Mouse (Mus musculus): Measurements from ENCODE around the gene Inmt. TPM values are rescaled to one million over a fixed set of nuclear protein-coding genes. Genes with fewer than 3 reads are reported as not detected.

Gene Inmt
- 0.14 TPM in 1 of 2 replicates, not detected in the other for polyA plus RNA-seq (2012; rRNA removed)

DNA sequence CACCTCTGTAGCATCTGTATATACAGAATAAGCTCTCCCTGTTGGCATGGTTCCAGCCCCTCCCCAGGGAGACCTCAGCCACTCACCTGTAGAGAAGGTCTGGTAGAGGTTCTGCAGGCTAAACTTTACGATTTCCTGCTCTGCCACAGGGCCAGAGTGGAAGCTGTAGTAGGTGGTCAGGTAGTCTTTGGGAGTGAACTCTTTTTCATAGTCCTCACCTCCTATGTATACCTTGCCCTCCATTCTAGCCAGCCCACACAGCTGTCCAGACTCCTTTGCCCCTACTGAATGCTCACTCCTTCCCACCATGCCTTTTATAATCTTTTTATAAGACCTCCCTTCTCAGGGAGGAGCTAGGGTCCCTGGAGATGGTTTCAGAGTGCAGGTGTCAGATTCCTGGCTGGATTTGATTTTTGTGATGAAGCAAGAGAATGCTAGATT, at the start of gene Inmt:
Gene Inmt, minus strand, starts transcription at position 303 of the 441 bp plus-strand sequence.

DNA sequence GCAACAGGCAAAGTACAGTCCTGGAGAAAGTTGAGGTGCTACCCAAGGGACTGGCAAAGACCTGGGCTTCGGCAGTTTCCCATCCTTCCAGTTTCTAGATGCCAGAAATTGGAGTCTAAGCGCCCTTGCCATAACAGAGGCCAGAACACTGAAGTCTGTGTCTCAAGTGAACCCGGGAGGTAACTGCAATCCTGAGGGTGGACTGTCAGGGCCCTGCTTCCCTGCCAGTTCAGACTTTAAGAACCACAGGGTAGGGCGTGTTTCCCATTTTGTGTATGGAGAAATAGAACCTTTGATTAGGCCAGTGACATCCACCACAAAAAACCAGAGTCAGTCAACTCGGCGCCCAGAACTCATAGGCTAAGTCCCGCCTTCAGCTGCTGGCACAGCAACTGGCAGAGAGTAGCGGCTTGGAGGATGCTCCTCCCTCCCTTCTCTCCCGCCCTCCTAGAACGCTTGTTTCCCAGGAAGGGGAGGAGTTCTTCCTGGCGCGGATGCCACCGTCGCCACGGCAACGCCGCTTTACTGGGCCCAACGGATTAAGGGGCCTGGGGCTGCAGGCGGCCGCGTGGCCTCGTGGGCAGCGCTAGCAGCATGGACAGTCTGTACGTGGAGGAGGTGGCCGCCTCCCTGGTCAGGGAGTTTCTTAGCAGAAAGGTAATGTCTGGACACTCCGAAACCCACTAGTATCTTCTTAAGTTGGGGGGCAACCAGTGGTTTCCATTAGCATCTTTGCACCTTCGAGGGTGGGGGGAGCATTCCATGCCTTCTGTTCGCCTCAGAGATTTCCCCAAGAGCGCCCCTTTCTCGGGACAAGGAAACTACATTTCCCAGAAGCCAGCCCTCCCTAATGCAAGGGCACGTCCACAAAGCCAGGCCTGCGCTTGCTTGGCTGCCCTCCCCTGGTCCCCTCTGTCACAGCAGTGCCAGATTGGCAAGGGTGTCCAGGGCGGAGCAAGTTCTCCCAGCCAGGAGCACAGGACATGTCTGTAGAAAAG, 28.4 kb upstream of the Inmt start, which contains the start of gene Mindy4:
Gene Mindy4, plus strand, starts transcription at position 471 of the 998 bp plus-strand sequence.

DNA sequence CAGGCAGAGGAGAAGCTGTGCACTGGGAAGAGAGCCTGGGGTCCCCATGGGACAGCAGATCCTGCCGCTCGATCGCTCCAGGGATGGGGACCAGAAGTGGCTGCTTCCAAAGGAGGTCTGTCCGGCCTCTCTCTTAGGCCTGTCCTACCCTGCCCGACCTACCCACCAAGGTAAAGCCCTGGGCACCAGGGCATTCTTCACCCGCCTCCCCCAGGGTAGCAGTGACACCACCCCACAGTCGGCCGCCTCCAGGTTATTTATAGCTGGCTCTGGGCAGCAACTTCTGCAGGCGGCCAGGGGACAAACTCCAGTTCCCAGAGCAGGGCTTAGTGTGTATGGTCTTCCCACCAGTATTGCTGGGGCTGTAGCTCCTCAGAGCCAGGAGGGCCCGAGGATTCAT, 42.0 kb downstream of the Inmt start, which contains the start of gene Crhr2:
Gene Crhr2, minus strand, starts transcription at position 223 of the 400 bp plus-strand sequence.

Other genes starting within 250 kb of the Inmt start
- 3.9 and 4.8 TPM in 2 replicates for gene Nod1, start 202.4 kb downstream of the Inmt start, polyA plus RNA-seq (2012; rRNA removed)
- 6.3 and 7.3 TPM in 2 replicates for gene Ggct, start 182.1 kb downstream of the Inmt start, polyA plus RNA-seq (2012; rRNA removed)
- gene Gars, start 137.0 kb downstream of the Inmt start, polyA plus RNA-seq (2012; rRNA removed): 119 and 128 TPM in 2 replicates
- 1.0 and 1.3 TPM in 2 replicates for gene Crhr2, start 42.0 kb downstream of the Inmt start, polyA plus RNA-seq (2012; rRNA removed)
- 12.2 and 12.8 TPM in 2 replicates for gene Mindy4, start 28.3 kb upstream of the Inmt start, polyA plus RNA-seq (2012; rRNA removed)
- gene Aqp1, start 161.4 kb upstream of the Inmt start, polyA plus RNA-seq (2012; rRNA removed): 18.1 and 28.2 TPM in 2 replicates
- gene Ghrhr, start 201.3 kb upstream of the Inmt start, polyA plus RNA-seq (2012; rRNA removed): 0.02 TPM in 1 of 2 replicates, not detected in the other